Mouse (Mus musculus) kidney, adult 11 months (tissue): ENCODE measurements around the gene Ublcp1.

Experiments used
- DNase-seq: peaks from one replicate; pipeline ENCODE4 v3.0.0; 2022

Ublcp1 gene

GRCm38 (mm10) chr11:44414605-44415004 is 55.7 kb downstream of the Ublcp1 start:
- DNase-seq, result no peak

- no peak for DNase-seq
Observed at GRCm38 (mm10) chr11:44413371-44413770, 56.9 kb downstream of the Ublcp1 start.

- DNase-seq, result no peak
Observed at GRCm38 (mm10) chr11:44412276-44412675, 58.0 kb downstream of the Ublcp1 start.

GRCm38 (mm10) chr11:44410413-44410812 is 59.9 kb downstream of the Ublcp1 start:
- no peak for DNase-seq

- DNase-seq, result no peak
Observed at GRCm38 (mm10) chr11:44408626-44409025, 61.7 kb downstream of the Ublcp1 start.

GRCm38 (mm10) chr11:44406457-44406856 is 63.8 kb downstream of the Ublcp1 start:
- DNase-seq, result peak; percentile 46

GRCm38 (mm10) chr11:44405961-44406360 is 64.3 kb downstream of the Ublcp1 start:
- DNase-seq, result no peak

GRCm38 (mm10) chr11:44405113-44405512 is 65.2 kb downstream of the Ublcp1 start:
- no peak for DNase-seq
